Mouse (Mus musculus): ENCODE measurements around the gene Bzw2.

Gene Bzw2

DNA sequence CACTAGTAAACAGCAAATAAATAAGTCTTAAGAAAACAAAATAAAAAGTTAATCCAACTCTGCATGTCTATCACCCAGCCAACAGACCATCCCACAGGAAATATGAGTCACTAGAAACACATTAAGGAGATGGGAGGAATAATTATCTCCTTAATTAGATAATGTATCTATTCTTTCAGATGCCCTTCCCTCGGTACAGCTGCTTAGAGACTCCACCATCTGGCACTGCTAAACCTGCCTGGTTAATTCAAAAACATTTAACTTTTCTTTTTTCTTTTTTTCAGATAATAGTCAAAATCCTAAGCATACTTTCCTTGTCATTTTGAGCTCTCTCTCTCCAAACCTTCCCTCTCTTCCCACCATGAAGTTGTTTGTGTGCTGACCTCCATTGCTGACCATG lies 92.0 kb downstream of the Bzw2 start:
- DNase-seq = no peak

DNA sequence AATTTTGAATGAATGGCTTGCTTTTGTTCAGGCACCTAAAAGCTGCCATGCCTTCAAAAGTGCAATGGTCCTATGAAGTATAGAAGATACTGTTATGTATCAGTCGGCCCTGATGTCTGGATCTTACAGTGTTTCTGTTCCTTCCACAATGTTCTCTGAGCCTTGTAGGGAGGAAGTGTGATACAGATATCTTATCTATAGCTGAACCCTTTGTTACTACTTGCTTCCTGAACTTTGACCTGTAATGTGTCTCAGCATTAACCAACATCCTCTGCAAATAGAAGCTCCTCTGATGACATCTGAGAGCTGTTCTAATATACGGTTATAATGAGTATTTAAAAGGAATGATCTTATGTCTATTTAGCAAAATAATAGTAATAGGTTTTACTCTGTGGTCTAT lies 100.2 kb downstream of the Bzw2 start:
- no peak for DNase-seq

DNA sequence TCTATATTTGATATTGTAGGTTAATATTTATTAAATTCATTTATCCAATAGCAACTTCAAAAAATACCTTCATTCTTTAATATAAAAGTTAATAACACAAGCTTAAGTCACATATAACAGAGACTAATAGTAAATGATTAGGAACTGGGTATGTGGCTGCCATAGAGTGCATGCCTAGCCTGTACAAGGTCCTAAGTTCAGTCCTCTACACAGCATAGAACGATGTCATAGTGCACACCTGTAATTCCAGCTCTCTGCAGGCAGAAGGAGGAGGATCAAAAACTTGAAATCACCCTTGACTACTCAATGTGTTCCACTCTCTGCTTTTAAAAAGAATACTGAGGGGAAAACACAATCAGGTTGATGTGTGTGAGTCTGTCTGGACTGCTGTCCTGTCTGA lies 107.6 kb downstream of the Bzw2 start:
- DNase-seq = no peak

DNA sequence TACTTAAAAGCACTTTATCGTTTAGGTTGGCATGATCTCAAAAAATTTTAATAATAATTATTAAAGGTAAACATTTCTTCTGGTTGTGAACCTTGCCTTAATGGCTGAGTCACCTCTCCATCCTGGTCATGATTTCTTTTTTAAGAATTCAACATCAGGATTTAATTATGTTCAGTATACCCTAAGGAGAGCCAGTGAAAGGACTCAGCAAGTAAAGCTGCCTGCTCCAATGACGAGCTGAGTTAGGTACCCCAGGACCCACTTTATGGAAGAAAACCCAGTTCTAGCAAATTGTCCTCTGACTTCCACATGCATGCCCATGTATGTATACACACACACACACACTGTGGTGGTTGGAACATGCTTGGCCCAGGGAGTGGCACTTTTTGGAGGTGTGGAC lies 110.3 kb downstream of the Bzw2 start:
- DNase-seq = no peak

DNA sequence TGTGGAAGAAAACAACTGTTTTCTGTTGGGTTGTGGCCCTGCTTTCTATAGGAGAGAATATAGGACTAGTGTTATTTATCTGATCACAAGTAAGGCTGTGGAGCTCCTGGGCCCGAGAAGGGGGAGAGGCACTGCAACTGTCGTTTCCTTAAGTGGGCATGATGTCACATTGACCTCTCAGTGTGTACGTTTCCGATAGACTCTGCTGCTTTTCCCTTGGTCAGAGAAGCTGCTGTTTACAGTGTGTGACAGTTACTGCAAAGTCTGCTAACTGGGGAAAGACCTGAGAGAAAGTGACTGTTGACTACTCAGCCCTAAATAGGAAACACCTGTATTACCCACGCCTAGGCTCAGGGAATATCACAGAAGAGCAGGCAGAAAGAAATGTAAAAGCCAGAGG lies 111.7 kb downstream of the Bzw2 start:
- DNase-seq = peak; percentile 34

DNA sequence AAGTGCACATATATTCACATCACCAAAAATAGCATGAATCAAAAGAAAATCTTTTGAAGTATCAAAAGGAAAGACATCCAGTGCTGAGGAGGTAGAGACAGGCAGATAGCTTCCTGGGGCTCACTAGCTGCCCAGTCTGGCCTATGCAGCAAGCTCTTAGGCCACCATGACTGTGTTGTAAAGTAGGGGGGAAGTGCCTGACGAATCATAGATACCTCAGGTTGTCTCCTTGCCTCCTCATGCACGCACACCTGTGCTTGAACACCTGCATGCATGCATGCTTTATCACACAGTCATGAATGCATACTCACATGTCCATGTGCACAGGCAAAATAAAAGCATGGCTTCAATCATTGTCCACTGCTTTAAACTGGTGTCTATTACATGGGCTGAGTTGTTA lies 113.2 kb downstream of the Bzw2 start:
- DNase-seq = no peak

DNA sequence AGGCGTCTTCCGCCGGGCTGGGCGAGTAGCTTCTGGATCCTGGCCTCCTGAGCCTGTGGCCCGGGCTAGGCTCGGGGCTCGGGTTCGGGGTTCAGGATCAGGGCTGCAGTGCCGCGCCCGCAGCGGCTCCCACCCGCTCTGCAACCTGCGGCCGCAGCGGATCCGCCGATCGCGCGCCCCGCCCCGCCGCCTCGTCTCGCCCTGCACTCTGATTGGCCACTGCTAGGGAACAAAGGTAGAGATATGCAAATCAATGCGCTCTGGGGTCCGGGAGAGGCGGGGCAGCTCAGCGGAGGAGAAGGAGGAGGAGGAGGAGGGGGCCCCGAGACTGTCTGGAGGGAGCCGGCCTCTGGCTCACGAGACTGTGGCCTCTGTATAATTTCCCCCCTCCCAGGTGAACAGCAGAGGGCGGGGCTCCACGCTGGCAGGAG lies 115.5 kb downstream of the Bzw2 start, which contains the start of gene Tspan13:
Gene Tspan13, minus strand, starts transcription at position 153 of the 431 bp plus-strand sequence.
- peak; percentile 97 for DNase-seq
